Mouse (Mus musculus) kidney, postnatal 25 days (tissue): Measurements from ENCODE around the gene Katnb1.
A peak's percentile ranks its signal among the peaks of the same experiment; 100 is the strongest.

Experiments used
- DNase-seq, 2 experiments: peaks; one replicate each; pipeline ENCODE4 v3.0.0; 2021; ENCODE audit warnings: mixed read lengths in 2 of 2

Gene Katnb1

DNA sequence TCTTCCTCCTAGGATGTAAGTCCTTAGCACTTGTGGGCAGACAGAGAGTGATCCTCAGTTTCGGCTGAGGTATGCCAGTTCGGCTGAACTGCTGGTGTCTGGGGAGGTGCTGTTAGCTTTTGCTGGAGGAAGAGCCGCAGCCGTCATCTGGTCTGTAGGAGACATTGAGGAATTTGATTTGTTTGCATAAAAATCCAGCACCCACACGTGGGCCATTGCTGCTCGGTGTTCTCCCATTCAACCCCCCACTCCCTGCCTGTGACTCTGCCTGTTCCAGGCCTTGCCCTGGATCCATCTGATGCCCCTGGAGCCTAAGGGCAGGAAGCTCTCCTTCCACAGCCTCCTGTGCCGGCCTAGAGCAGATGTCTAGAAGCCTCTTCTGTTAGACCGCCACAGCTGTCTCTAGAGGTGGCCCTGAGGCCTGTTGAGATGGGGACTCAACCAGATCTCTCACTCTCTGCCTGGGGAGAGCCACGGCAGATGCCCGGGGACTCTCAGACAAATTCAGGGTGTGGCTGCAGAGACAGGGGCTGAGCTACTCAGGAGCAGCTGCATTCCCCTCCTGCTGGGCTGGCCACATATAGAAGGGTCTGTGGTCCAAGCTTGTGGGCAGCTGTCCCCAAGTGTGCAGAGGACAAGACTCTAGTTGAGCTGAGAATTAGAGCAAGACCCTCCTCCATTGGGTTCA, 3.9 kb downstream of the Katnb1 start:
- no peak for DNase-seq

DNA sequence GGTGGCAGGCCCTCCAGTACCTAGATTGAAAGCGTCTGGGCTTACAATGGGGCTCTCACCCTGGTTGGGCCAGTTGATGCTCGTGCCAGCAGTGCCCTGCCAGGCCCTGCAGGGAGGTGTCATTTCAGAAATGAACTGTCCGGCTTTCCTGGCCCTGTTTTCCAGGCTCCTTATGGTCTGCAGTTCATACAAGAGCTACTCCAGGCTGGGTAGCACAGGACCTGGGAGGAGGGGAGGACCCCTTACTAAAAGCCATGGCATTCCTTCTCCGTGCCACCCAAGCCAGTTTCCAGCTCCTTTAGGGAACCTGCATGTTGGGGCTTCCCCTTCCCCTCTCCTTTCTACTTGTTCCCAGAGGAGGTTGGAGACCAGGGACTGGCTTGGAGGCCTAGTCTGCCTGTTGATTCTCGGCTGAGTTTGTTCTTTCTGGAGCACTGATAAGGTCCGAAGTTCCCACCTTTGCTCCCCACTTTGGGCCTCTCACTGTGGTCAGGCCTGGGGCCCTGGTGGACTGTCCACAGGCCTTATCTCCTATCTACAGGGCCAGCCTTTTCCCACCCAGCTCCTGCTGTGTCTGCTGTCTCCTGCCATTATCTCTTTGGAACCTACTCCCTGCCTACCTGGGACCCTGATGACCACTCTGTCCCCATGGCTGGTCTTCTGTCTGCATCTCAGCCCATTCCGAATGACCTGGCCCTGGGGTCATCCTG, 4.6 kb downstream of the Katnb1 start:
- DNase-seq: no peak

DNA sequence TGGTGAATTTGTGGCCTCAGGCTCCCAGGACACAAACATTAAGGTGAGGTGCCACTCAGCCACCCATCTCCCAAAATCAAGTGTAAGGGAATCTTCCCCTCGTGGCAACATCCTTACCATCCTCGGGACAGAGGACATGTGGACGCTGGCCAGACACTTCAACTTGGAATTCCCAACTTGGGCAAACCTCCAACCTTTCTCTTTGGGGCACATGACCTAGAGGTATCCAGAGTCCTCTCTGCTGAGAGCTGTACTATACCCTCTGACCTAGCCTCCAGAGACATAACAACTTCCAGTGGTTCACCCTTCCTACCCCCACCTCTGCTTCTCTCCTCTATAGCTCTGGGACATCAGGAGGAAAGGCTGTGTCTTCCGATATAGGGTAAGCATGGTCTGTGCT, 12.6 kb downstream of the Katnb1 start:
- peak; percentile 83 to 86 for DNase-seq

DNA sequence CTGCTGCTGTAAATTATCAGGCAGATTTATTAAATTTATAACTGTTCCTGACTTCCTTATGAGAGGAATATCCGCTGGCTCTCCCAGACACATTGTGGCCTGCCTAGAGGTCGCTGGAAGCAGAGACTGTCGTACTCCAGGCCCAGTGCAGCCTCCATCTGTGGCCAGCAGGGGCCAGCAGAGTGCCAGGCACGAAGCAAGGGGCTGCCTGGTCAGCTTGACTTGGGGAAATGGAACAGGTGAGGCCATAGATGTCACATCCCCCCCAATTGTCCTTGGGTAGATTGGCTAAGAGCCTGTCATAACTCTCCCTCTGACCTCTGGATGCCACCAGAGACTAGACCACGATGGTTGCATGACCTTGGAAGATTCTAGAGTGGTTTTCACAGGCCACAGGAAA, 18.0 kb downstream of the Katnb1 start:
- DNase-seq: peak; percentile 80 to 85

DNA sequence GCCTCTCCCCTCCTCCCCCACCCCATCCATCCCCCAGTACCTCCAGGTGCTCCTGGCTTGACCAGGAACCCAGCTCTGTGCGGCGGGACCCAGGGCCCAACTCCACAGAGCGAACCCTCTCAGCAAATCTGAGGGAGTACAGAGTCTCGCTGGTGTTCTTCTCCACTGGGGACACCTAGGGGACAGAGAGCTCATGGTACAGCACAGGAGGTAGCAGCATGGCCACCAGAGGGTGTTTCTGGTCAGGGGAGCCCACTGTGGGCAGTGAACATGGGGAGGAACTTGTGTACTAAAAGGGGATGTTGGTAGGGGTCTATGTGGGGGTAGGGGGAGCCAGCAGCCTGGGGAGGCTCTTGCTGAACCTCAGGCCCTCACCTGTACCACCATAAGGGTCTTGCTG, 21.0 kb downstream of the Katnb1 start:
- no peak for DNase-seq

DNA sequence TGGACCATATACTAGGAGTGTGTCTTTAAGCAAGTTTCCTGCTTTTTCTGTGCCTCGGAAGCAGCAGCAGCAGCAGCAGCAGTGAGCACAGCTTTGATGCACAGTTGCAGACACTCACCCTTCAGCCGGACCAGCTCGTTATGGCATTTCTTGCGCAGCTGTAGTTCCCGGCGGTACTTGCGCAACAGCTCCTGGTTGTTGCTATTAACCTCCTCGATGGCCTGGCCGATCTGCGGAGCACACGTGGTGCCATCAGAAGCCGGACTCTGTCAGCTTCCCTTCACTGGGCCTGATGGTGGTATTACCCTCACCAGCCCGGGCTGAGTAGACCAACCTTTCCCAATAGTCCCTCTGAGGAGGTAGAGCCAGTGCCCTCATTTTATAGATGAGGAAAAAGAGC, 26.3 kb downstream of the Katnb1 start:
- no peak for DNase-seq

DNA sequence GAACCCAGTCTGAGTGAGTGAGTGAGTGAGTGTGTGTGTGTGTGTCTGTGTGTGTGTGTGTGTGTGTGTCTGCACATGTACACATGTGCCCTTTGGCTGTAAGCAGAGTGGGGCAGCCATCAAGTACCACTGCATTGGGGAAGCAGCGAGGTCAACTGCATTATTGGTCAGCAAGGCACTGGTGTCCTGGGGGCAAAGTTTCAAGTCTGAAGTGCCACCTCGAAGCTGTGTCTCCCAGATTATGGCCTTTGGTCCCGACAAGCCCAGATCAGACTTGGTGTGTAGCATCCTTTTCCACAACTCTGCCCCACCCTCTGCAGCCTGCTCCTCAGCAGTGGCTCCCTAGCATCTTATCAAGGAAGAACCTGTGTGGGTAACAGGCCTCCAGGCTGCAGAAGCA, 31.6 kb downstream of the Katnb1 start:
- peak in 1 of 2 experiments; percentile 46 for DNase-seq

DNA sequence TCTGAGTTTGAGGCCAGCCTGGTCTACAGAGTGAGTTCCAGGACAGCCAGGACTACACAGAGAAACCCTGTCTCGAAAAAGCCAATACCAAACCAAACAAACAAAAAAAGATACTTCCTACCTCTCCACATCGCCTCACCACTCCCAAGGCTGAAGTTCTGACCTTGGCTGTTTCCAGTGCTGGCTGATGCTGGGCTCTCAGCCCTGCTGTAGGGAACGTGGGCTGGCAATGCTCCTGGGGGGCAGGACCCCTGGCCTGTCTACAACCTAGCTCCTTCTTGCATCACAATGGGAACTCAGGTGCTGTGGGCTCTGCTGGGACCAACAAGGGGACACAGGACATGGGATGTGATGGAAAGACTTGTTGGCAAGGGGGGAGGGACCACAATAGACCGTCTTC, 32.1 kb downstream of the Katnb1 start:
- DNase-seq: no peak

DNA sequence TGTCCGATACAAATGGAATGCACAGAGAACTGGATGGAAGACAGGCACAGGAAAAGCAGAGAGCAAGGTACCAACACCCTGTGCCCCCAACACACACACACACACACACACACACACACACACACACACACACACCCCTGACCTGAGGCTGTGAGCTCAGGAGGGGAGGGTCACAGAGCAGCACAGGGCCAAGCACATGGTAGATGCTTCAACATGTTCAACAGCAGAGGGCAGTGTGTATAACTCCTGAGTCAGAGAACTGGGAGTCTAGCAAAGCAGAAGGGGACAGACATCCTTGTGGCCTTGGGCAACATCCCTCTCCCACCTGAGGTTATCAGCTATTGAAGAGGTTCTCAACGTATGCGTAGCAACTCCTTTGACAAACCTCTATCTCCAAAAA, 32.8 kb downstream of the Katnb1 start:
- DNase-seq: peak; percentile 46 to 52

DNA sequence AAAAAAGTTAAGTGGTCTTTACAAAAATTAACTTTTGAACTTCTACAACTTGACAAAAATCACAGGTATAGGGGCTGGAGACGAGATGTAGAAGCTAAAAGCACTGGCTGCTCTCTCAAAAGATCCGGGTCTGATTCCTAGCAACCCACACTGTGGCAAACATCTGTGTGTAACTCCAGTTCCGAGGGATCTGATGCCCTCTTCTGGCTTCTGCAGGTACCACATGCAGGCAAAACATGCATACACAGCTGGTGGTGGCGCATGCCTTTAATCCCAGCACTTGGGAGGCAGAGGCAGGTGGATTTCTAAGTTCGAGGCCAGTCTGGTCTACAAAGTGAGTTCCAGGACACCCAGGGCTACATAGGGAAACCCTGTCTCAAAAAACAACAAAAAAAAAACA, 42.5 kb downstream of the Katnb1 start:
- DNase-seq: peak in 1 of 2 experiments; percentile 48

DNA sequence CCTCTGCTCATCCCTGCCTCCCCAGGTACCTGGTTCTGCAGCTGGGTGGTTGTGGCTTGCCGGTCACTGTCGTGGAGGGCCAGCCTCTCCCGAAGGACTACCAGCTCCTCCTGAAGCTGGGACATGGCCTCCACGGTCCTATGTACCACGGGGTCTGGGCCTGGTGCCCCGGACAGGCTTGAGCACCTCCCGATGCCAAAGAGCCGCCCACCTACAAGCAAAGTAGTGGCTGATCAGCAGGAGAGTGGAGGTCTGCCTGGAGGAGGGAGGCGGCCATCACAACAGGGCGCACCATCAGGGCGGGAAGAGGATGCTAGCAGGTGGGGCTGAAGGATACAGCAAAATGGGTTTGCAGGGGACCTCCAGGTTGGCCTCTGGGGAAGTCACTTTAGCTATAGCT, 45.5 kb downstream of the Katnb1 start:
- DNase-seq: no peak

DNA sequence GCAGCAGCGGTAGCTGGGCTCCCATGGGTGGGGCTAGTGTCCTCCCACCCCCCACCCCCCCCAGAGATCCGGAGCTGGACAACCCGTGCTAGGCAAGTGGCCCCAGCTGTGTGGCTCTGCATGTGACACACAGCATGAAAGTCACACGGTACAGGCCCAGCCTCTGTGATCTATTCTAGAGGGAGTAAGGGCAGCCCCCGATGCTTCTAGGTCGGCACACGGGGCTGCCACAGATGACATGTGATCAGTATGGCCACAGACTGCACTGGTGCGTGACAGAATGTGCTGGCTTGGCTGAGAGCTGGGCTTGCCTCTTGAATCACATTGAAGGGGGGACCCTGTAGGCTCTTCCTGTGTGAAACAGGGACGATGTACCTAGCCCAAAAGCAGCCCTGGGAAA, 46.7 kb downstream of the Katnb1 start:
- DNase-seq: peak; percentile 22 to 66

DNA sequence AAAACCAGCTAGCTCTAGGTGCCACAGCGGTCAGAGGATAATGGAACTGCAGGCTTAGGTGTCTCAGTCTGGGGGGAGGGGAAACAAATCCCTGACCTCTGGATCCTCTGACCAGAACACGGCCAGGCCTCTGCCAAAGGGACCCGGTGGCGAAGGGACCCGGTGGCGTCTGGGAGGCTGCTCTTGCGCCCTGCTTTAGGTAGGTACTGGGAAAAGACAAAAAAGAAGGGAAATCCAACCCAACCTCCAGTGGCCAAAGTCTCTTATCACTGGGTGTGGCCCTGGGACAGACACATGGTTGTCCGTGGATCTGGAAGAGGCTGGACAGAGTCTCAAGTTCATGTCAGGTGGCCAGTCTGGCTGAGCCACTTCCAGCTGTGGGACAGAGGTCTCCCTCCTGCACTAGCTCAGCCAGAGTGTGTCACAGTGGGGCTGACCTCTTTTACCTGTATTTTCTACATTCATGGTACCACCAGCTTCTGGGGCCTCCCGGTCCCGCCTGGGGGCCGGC, 47.8 kb downstream of the Katnb1 start:
- peak; percentile 22 to 62 for DNase-seq

DNA sequence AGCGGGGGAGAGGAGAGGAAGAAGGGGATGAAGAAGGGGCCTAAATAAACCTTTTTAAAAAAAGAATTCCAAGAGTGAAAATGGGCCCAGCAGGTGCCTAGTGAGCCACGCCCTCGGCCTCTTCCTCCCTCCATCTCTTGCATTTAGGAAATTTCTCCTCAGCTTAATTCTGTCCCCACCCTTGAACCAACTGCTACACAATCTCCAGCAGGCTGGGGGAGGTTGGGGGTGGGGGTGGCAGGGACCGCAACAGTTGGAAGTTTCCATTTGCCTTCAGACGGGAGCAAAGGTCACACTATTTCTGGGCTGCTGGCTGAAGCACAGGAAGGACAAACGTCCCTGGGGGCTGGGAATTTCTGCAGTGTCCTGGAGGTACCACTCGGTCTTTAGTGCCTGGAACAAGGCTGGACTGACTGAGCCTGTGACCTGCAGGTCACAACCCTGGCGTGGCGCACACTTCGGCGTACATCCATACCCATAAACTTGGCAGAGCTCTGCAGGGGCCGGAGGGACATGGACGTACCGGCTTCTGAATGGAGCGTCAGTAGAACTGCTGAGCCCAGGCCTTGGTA, 50.1 kb downstream of the Katnb1 start:
- peak; percentile 83 to 93 for DNase-seq

DNA sequence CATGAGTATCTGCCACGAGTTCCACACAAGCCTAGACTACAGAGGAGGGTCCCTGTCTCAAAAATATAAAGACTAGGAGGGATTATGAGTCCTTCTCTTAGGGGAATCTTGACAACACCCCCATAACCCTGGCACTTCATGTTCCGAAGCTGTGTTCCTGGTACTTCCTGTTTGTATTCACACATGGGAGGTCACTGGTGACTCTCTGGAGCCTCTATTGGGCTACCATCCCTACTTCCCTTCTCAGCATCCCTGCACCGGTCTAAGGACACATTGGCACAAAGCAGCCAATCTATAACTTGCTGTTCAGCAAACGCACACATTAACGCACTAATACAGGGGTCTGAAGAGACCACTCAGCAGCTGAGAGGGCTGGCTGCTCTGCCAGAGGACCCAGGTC, 51.0 kb downstream of the Katnb1 start:
- DNase-seq: peak in 1 of 2 experiments; percentile 32

DNA sequence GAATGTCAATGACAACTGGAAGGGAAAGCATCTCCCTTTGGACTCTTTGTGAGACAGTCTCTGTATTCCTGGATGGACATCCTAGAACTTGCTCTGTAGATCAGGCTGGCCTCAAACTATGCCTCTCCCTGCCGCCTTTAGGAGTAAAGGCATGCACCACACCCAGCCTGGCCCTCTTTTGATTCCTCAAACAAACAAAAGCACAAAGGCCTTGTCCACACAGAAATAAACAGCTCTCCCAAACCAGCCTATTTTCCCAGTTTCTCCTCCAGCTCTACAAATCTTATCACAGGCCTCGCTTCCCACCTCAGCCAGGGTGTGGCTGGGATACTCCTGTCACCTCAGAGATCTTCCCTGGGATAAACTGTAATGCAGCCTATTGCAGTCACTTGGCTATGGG, 53.2 kb downstream of the Katnb1 start:
- DNase-seq: no peak

DNA sequence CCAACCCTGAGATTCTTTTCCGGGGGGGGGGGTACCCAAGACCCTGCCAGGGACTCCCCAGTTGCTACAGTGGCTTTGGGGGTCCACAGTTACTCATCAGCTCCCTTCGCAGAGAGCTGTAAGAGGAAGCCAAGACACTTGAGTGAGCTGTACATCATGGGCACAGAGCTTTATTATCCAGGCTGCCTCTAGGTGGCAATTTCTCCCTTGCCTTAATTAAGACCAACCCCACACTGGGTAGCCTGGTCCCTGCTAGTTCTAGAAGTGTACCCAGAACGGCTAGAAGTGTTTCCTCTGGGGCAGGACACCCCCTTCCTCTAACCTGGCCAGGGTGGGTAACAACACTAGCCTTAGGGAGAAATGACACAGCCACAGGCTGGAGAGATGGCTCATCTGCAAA, 54.3 kb downstream of the Katnb1 start:
- peak in 1 of 2 experiments; percentile 40 for DNase-seq

DNA sequence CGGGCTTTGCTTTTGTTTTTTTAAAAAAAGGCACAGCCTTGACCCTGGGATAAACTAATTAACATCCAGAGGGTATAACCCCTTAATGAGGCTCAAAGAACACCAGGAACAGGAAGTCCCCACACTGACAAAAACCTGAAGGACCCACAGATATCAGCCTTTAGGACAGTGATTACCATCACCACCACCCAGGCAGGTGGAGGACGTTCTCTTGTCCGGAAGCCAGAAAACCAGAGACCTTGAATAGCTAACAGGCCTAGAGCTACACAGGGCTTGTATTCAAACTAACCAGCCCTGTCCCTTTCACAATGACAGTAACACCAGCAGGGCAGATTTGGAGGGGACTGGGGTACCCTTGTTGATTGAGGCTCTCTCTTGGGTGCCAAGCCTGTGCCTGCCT, 55.2 kb downstream of the Katnb1 start:
- no peak for DNase-seq

DNA sequence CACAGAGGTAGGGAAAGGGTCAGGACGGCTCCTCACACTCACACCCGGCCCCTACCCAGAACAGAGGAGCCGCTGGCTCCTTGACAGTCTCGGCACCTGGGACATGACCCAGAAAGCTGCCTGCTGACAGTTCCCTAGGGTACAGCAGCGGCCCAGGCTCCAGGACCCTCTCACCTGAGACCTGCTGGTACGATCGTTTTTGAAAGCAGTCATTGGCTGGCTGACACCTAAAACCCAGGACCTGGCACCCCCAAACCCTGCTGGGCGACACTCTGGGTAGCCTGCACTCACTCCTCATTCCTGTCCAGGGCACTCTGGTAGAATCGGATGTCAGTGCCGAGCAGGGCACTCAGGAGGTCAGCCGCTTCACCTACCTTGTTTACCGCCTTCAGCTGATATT, 56.2 kb downstream of the Katnb1 start:
- peak in 1 of 2 experiments; percentile 20 for DNase-seq

DNA sequence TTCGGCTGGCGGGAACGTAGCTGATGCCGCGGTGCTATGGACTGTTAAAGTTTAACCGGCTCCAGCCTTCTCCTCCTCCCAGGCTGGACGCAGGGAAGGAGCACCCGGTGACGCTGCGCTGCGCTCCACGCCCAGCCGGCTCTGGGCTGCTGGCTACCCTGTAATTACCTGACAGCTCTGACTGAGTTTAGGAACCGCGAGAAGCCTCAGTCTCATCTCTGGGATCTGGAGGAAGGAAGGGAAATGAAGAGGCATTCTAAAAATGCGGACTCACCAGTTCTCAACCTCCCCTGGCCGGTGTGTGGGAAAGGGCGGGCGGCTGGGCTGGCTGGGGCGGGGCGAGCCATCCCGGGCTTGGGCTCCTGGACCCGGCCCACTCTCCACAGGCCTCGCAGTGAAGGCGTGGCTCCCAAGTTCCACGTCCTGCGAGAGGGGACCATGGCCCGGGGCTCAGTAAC, 56.7 kb downstream of the Katnb1 start:
- peak; percentile 83 to 90 for DNase-seq

DNA sequence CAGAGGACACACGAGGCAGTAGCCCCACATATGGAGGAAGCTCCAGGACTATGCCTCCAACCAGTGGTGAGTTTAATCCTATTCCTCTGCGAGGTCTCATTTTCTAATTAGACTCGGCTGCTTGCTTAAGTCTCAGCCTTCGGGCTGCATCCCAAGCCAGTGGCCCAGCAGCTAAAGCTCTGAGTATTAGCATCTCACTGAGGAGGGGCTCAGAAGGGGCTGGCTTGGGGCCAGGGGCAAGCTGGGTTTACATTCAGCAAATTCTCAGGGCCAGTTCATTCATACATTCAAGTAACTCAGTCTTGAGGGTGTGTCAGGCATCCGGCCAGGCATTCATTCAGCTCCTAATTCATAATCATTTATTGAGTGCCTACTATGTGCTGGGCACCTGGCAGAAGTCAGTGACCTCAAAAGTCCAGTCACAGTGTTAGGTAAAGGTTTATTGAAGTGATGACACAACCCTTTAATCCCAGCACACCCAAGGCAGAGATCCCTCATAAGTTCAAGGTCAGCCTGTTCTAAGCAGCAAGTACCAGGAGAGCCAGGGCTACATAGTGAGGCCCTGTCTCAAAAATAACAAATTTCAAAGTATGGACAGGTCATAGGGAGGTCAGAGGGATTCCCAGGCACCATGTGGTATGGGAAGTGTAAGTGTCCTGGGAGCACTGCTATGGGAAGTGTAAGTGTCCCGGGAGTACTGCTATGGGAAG, 57.5 kb downstream of the Katnb1 start:
- DNase-seq: peak in 1 of 2 experiments; percentile 35

DNA sequence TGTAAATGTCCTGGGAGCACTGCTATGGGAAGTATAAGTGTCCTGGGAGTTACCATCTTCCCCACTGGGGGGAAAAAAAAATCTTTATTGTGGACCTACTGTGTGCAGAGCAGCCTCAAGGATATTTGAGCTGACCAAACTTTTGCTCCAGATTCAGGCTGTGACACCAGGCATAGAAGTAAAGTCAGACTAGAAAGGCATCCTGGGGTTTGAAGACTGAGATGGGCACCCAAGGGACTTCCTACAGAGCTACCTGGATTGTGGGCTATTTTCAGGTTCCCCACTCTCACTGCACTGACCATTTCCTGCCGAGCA, 58.0 kb downstream of the Katnb1 start:
- DNase-seq: no peak

DNA sequence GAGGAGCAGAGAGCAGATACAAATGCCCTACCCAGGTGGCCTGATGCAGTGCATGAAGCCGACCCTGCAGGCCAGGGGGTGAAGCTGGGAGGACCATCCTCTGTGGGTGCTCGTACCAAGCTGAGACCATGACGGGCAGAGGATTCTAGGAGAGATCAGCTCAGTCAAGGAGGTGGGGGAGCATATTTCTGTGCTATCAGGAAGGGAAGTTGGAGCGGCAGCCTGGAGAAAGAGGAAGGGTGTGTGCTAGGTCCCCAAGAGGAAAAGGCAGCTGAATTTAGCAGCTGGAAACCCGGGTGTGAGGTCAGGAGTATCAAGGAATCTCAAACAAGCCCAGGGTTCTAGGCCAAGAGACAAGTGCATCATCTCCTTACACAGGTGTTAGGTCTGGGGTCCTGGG, 59.6 kb downstream of the Katnb1 start:
- peak; percentile 49 to 73 for DNase-seq
